Mouse (Mus musculus) kidney, adult 2 months (tissue): ENCODE results near the gene Nccrp1.

ENCODE experiments used
- CTCF ChIP-seq: fragments of 200-500 bp; conservative IDR thresholded peaks from 2 replicates; pipeline ENCODE4 v1.5.1; 2011; ENCODE audit warnings: low read depth, mild to moderate bottlenecking, control low read depth, low read length, moderate library complexity, mixed read lengths; ENCODE audit not compliant: insufficient read depth, insufficient read length
- POLR2A ChIP-seq: fragments of 200-500 bp; IDR thresholded peaks from one replicate; pipeline ENCODE4 v1.6.1; 2011; ENCODE audit warnings: low read depth, low read length, control low read depth

- TF ChIP-seq POLR2A (no peak), CTCF (no peak)
These were observed 34.7 kb upstream of the Nccrp1 start for GRCm38 (mm10) chr7:28581721-28582120.
